Mouse (Mus musculus) MEL (cell line): ENCODE measurements at regions not wholly inside any gene's neighbourhood (a gene's known extent, or its start where the extent isn't known, plus 50 kb on each side); places are given as distances from the start of the nearest gene placed in this dataset.

ENCODE experiments used
- DNase-seq: peaks from one replicate; pipeline ENCODE4 v3.0.0; 2011; ENCODE audit warnings: low read depth, low spot score
- H3K27ac ChIP-seq: 2 replicates; pipeline ENCODE4 v1.5.1; 2012; ENCODE audit warnings: low read depth, mild to moderate bottlenecking, control low read depth, low read length, moderate library complexity; ENCODE audit not compliant: control insufficient read depth
- H3K27me3 ChIP-seq, 2 experiments: fragments of 150-350 bp in 1 of 2; sonication (generic) in 1 of 2; 2 replicates each; pipeline ENCODE4 v1.6.1; 2012; ENCODE audit warnings: low read length in 2 of 2, mild to moderate bottlenecking in 2 of 2, improper control_type of control experiment in 1 of 2, moderate library complexity in 1 of 2; ENCODE audit not compliant: insufficient read depth in 2 of 2, control insufficient read depth in 1 of 2
- H3K36me3 ChIP-seq, 2 experiments: 2 replicates each; pipeline ENCODE4 v1.6.1; 2012 to 2014; ENCODE audit warnings: low read length in 2 of 2, improper control_type of control experiment in 1 of 2, inconsistent platforms in 1 of 2, mild to moderate bottlenecking in 1 of 2; ENCODE audit not compliant: insufficient read depth in 2 of 2, control insufficient read depth in 1 of 2
- H3K4me1 ChIP-seq, 2 experiments: fragments of 150-350 bp in 1 of 2; sonication (generic) in 1 of 2; 2 replicates each; pipeline ENCODE4 v1.6.1; 2012; ENCODE audit warnings: low read length in 2 of 2, improper control_type of control experiment in 1 of 2, mild to moderate bottlenecking in 1 of 2; ENCODE audit not compliant: insufficient read depth in 2 of 2, control insufficient read depth in 1 of 2
- H3K4me3 ChIP-seq, 2 experiments: fragments of 150-350 bp in 1 of 2; sonication (generic) in 1 of 2; 2 replicates each; pipeline ENCODE4 v1.5.1; 2012; ENCODE audit warnings: low read depth in 2 of 2, low read length in 2 of 2, mild to moderate bottlenecking in 2 of 2, moderate library complexity in 2 of 2, control low read depth in 1 of 2, improper control_type of control experiment in 1 of 2; ENCODE audit not compliant: control insufficient read depth in 1 of 2, insufficient read depth in 1 of 2
- H3K79me2 ChIP-seq: 2 replicates; pipeline ENCODE4 v1.6.1; 2012; ENCODE audit warnings: mild to moderate bottlenecking, low read length, moderate library complexity; ENCODE audit not compliant: control insufficient read depth, poor library complexity, insufficient read depth
- H3K9ac ChIP-seq: 2 replicates; pipeline ENCODE4 v1.6.1; 2012; ENCODE audit warnings: low read depth, mild to moderate bottlenecking, control low read depth, low read length, moderate library complexity; ENCODE audit not compliant: control insufficient read depth, poor library complexity, severe bottlenecking
- H3K9me3 ChIP-seq: fragments of 150-350 bp; sonication (generic); replicated peaks from 2 replicates; pipeline ENCODE4 v1.6.1; 2012; ENCODE audit warnings: mild to moderate bottlenecking, low read length, improper control_type of control experiment, moderate library complexity; ENCODE audit not compliant: insufficient read depth
- CHD1 ChIP-seq: IDR thresholded peaks from 2 replicates; pipeline ENCODE4 v1.6.1; 2012; ENCODE audit warnings: low read depth, mild to moderate bottlenecking, inconsistent platforms, low read length, improper control_type of control experiment
- CHD2 ChIP-seq: IDR thresholded peaks from 2 replicates; pipeline ENCODE4 v1.6.1; 2011; ENCODE audit warnings: low read length, improper control_type of control experiment
- CTCF ChIP-seq, 3 experiments: IDR thresholded peaks in 2 of 3; conservative IDR thresholded peaks in 1 of 3; 2 replicates each; pipeline ENCODE4 v1.5.1; 2011 to 2012; ENCODE audit warnings: low read length in 3 of 3, low read depth in 2 of 3, mild to moderate bottlenecking in 2 of 3, improper control_type of control experiment in 1 of 3, inconsistent platforms in 1 of 3, mixed read lengths in 1 of 3, moderate library complexity in 1 of 3; ENCODE audit not compliant: control insufficient read depth in 1 of 3, insufficient read depth in 1 of 3, poor library complexity in 1 of 3, severe bottlenecking in 1 of 3
- E2F4 ChIP-seq: IDR thresholded peaks from 2 replicates; pipeline ENCODE4 v1.6.1; 2011; ENCODE audit warnings: low read depth, low read length, improper control_type of control experiment, borderline replicate concordance
- EP300 ChIP-seq, 2 experiments: IDR thresholded peaks; 2 replicates each; pipeline ENCODE4 v1.6.1; 2011; ENCODE audit warnings: improper control_type of control experiment in 2 of 2, low read length in 2 of 2, low read depth in 1 of 2, mild to moderate bottlenecking in 1 of 2
- ETS1 ChIP-seq: IDR thresholded peaks from 2 replicates; pipeline ENCODE4 v1.6.1; 2012; ENCODE audit warnings: low read depth, mild to moderate bottlenecking, inconsistent platforms, low read length, improper control_type of control experiment, moderate library complexity
- GABPA ChIP-seq: IDR thresholded peaks from 2 replicates; pipeline ENCODE4 v1.6.1; 2012; ENCODE audit warnings: low read depth, mild to moderate bottlenecking, inconsistent platforms, low read length, improper control_type of control experiment, moderate library complexity
- GATA1 ChIP-seq: IDR thresholded peaks from 2 replicates; pipeline ENCODE4 v1.6.1; 2011; ENCODE audit warnings: low read depth, low read length, improper control_type of control experiment
- HCFC1 ChIP-seq: IDR thresholded peaks from 2 replicates; pipeline ENCODE4 v1.6.1; 2012; ENCODE audit warnings: low read depth, mild to moderate bottlenecking, inconsistent platforms, low read length, improper control_type of control experiment, moderate library complexity
- KAT2A ChIP-seq: conservative IDR thresholded peaks from 2 replicates; pipeline ENCODE4 v1.6.1; 2012; ENCODE audit warnings: low read depth, low read length, improper control_type of control experiment, inconsistent platforms
- MAFK ChIP-seq: IDR thresholded peaks from 2 replicates; pipeline ENCODE4 v1.6.1; 2011; ENCODE audit warnings: low read depth, mild to moderate bottlenecking, low read length, improper control_type of control experiment, borderline replicate concordance
- MAX ChIP-seq: IDR thresholded peaks from 2 replicates; pipeline ENCODE4 v1.6.1; 2011; ENCODE audit warnings: low read length, improper control_type of control experiment
- MAZ ChIP-seq: IDR thresholded peaks from 2 replicates; pipeline ENCODE4 v1.6.1; 2012; ENCODE audit warnings: low read depth, mild to moderate bottlenecking, inconsistent platforms, low read length, improper control_type of control experiment
- MEF2A ChIP-seq: IDR thresholded peaks from 2 replicates; pipeline ENCODE4 v1.6.1; 2014; ENCODE audit warnings: low read depth, mild to moderate bottlenecking, inconsistent platforms, low read length, improper control_type of control experiment; ENCODE audit not compliant: poor library complexity, insufficient replicate concordance, severe bottlenecking; ENCODE audit errors: extremely low read depth
- MXI1 ChIP-seq: IDR thresholded peaks from 2 replicates; pipeline ENCODE4 v1.6.1; 2011; ENCODE audit warnings: mild to moderate bottlenecking, low read depth, low read length, improper control_type of control experiment
- NELFE ChIP-seq: IDR thresholded peaks from 2 replicates; pipeline ENCODE4 v1.6.1; 2011; ENCODE audit warnings: low read depth, low read length, improper control_type of control experiment
- NRF1 ChIP-seq: IDR thresholded peaks from 2 replicates; pipeline ENCODE4 v1.6.1; 2014; ENCODE audit warnings: low read depth, mild to moderate bottlenecking, inconsistent platforms, low read length, improper control_type of control experiment, moderate library complexity; ENCODE audit not compliant: poor library complexity, insufficient read depth, severe bottlenecking
- POLR2A ChIP-seq, 2 experiments: IDR thresholded peaks; 2 replicates each; pipeline ENCODE4 v1.6.1; 2011 to 2012; ENCODE audit warnings: low read length in 2 of 2, mild to moderate bottlenecking in 2 of 2, control low read depth in 1 of 2, improper control_type of control experiment in 1 of 2, low read depth in 1 of 2, moderate library complexity in 1 of 2; ENCODE audit not compliant: control insufficient read depth in 1 of 2, insufficient read depth in 1 of 2, poor library complexity in 1 of 2
- POLR2AphosphoS2 ChIP-seq: IDR thresholded peaks from 2 replicates; pipeline ENCODE4 v1.6.1; 2011; ENCODE audit warnings: low read length, improper control_type of control experiment
- POLR2AphosphoS5 ChIP-seq: IDR thresholded peaks from 2 replicates; pipeline ENCODE4 v1.6.1; 2012; ENCODE audit warnings: low read depth, borderline replicate concordance, mild to moderate bottlenecking, inconsistent platforms, low read length, moderate library complexity, mixed read lengths
- RAD21 ChIP-seq: IDR thresholded peaks from 2 replicates; pipeline ENCODE4 v1.6.1; 2011; ENCODE audit warnings: mild to moderate bottlenecking, low read depth, low read length, improper control_type of control experiment
- RCOR1 ChIP-seq: IDR thresholded peaks from 2 replicates; pipeline ENCODE4 v1.6.1; 2012; ENCODE audit warnings: low read depth, mild to moderate bottlenecking, inconsistent platforms, low read length, improper control_type of control experiment
- SIN3A ChIP-seq: IDR thresholded peaks from 2 replicates; pipeline ENCODE4 v1.6.1; 2012; ENCODE audit warnings: low read length, improper control_type of control experiment, inconsistent platforms
- SMC3 ChIP-seq: IDR thresholded peaks from 2 replicates; pipeline ENCODE4 v1.6.1; 2011; ENCODE audit warnings: low read depth, low read length, improper control_type of control experiment
- TAL1 ChIP-seq: IDR thresholded peaks from 2 replicates; pipeline ENCODE4 v1.6.1; 2012; ENCODE audit warnings: mild to moderate bottlenecking, inconsistent platforms, low read length, moderate library complexity, mixed read lengths
- USF1 ChIP-seq: IDR thresholded peaks from 2 replicates; pipeline ENCODE4 v1.6.1; 2014; ENCODE audit warnings: low read depth, mild to moderate bottlenecking, inconsistent platforms, low read length, improper control_type of control experiment, moderate library complexity
- ZC3H11A ChIP-seq: IDR thresholded peaks from 2 replicates; pipeline ENCODE4 v1.6.1; 2012; ENCODE audit warnings: low read depth, mild to moderate bottlenecking, inconsistent platforms, low read length, improper control_type of control experiment
- ZKSCAN1 ChIP-seq: IDR thresholded peaks from 2 replicates; pipeline ENCODE4 v1.6.1; 2012; ENCODE audit warnings: low read depth, mild to moderate bottlenecking, inconsistent platforms, low read length, improper control_type of control experiment, moderate library complexity
- ZMIZ1 ChIP-seq: IDR thresholded peaks from 2 replicates; pipeline ENCODE4 v1.6.1; 2012; ENCODE audit warnings: low read depth, mild to moderate bottlenecking, inconsistent platforms, low read length, improper control_type of control experiment, moderate library complexity
- ZNF384 ChIP-seq: IDR thresholded peaks from 2 replicates; pipeline ENCODE4 v1.6.1; 2012; ENCODE audit warnings: low read depth, mild to moderate bottlenecking, inconsistent platforms, low read length, improper control_type of control experiment

GRCm38 (mm10) chr2:47363476-47363875 lies 1450.4 kb upstream of the Acvr2a start:
- no peaks in the 10 kb centered on the region for H3K27me3 ChIP-seq
- H3K4me1 ChIP-seq = no peaks in the 10 kb centered on the region
- no peaks in the 10 kb centered on the region for H3K9me3 ChIP-seq
- no peaks in the 10 kb centered on the region for H3K36me3 ChIP-seq
- no peak overlapping the region for H3K4me3 ChIP-seq
- DNase-seq = no peak
- TF ChIP-seq TAL1 (no peak), RAD21 (no peak), NELFE (no peak), MAFK (no peak; the same call in 1 of the 2 replicates), CHD1 (no peak), SIN3A (no peak), HCFC1 (no peak), MXI1 (no peak), SMC3 (no peak), EP300 (IDR thresholded peaks at IDR 0.05; ENCODE audit: low read depth in 1 of 2, low read length in 2 of 2) (no peak), ZKSCAN1 (no peak), POLR2AphosphoS2 (no peak), MAX (no peak), NRF1 (no peak), GATA1 (no peak), CHD2 (no peak), POLR2A (IDR thresholded peaks at IDR 0.05; ENCODE audit: control insufficient read depth in 1 of 2, insufficient read depth in 1 of 2, low read depth in 1 of 2, low read length in 2 of 2, poor library complexity in 1 of 2) (no peak), CTCF (IDR thresholded peaks at IDR 0.05 in 2 of 3, conservative IDR thresholded peaks at IDR 0.05 in 1 of 3; ENCODE audit: control insufficient read depth in 1 of 3, insufficient read depth in 1 of 3, low read depth in 2 of 3, low read length in 3 of 3, poor library complexity in 1 of 3, severe bottlenecking in 1 of 3) (no peak), ZMIZ1 (no peak)
- TF ChIP-seq, all 39 proteins: peak for 0
- H3K79me2 ChIP-seq = no peaks in the 10 kb centered on the region
- H3K9ac ChIP-seq = no peak overlapping the region
- no peak overlapping the region for H3K27ac ChIP-seq

GRCm38 (mm10) chr2:47368296-47368695 lies 1445.6 kb upstream of the Acvr2a start:
- no peak for DNase-seq
- Histone ChIP-seq H3K4me3 (no peak overlapping the region), H3K36me3 (no peaks in the 10 kb centered on the region), H3K9ac (no peak overlapping the region), H3K79me2 (no peaks in the 10 kb centered on the region), H3K4me1 (no peaks in the 10 kb centered on the region), H3K27ac (no peak overlapping the region), H3K27me3 (no peaks in the 10 kb centered on the region), H3K9me3 (no peaks in the 10 kb centered on the region)
- no peak for TF ChIP-seq SIN3A
- no peak for TF ChIP-seq ZC3H11A
- no peak for TF ChIP-seq MAZ
- no peak for TF ChIP-seq E2F4
- TF ChIP-seq RAD21 = no peak
- TF ChIP-seq GABPA = no peak
- TF ChIP-seq MEF2A = no peak
- no peak for TF ChIP-seq KAT2A
- no peak for TF ChIP-seq NELFE
- TF ChIP-seq MAX = no peak
- no peak for TF ChIP-seq POLR2AphosphoS5
- TF ChIP-seq GATA1 = no peak
- no peak for TF ChIP-seq USF1
- no peak for TF ChIP-seq ETS1
- no peak for TF ChIP-seq RCOR1
- TF ChIP-seq ZNF384 = no peak
